Mouse (Mus musculus) liver, embryonic 15.5 days (tissue): Measurements from ENCODE around the gene Suds3. TPM values are rescaled to one million over a fixed set of nuclear protein-coding genes. Genes with fewer than 3 reads are reported as not detected.

Source experiments
- ATAC-seq: fragments of 200-750 bp; cut with Nextera tagmentation; 2 replicates; pipeline ENCODE4 v1.8.0; 2017; ENCODE audit warnings: moderate number of reproducible peaks, mild to moderate bottlenecking, moderate library complexity; ENCODE audit not compliant: insufficient read depth
- H3K27ac ChIP-seq: fragments of 300-500 bp; sonication (generic); replicated peaks from 2 replicates; pipeline ENCODE4 v1.5.1; 2015; ENCODE audit warnings: mild to moderate bottlenecking, inconsistent platforms
- H3K27me3 ChIP-seq: fragments of 300-500 bp; sonication (generic); 2 replicates; pipeline ENCODE4 v1.6.1; 2015; ENCODE audit warnings: mild to moderate bottlenecking, inconsistent platforms
- H3K36me3 ChIP-seq: fragments of 300-500 bp; sonication (generic); replicated peaks from 2 replicates; pipeline ENCODE4 v1.6.1; 2015; ENCODE audit warnings: moderate library complexity, mild to moderate bottlenecking, inconsistent platforms
- H3K4me1 ChIP-seq: fragments of 300-500 bp; sonication (generic); replicated peaks from 2 replicates; pipeline ENCODE4 v1.6.1; 2015; ENCODE audit warnings: inconsistent platforms
- H3K4me2 ChIP-seq: fragments of 300-500 bp; sonication (generic); 2 replicates; pipeline ENCODE4 v1.6.1; 2015; ENCODE audit warnings: moderate library complexity, mild to moderate bottlenecking, inconsistent platforms
- H3K4me3 ChIP-seq: fragments of 300-500 bp; sonication (generic); replicated peaks from 2 replicates; pipeline ENCODE4 v1.5.1; 2015; ENCODE audit warnings: mild to moderate bottlenecking, inconsistent platforms
- H3K9ac ChIP-seq: fragments of 300-500 bp; sonication (generic); 2 replicates; pipeline ENCODE4 v1.6.1; 2015; ENCODE audit warnings: moderate library complexity, mild to moderate bottlenecking, inconsistent platforms
- H3K9me3 ChIP-seq: fragments of 300-500 bp; sonication (generic); replicated peaks from 2 replicates; pipeline ENCODE4 v1.6.1; 2016; ENCODE audit warnings: inconsistent platforms
- WGBS: fragments of 180-500 bp; shearing (Covaris S2); methylation state at CpG from one replicate; pipeline ENCODE4 v1.1.7; 2015; ENCODE audit warnings: mixed read lengths; ENCODE audit not compliant: insufficient replicate concordance; 5-methylcytosine and 5-hydroxymethylcytosine counted together
- polyA plus RNA-seq: library from polyadenylated mRNA; unstranded; fragments of >200 nt; fragmentation: Nextera tagmentation; extraction: Ambion mirVana; gene quantifications from 2 replicates; pipeline ENCODE4 v1.2.1, GENCODE M21; 2015

The Suds3 gene
- polyA plus RNA-seq: 30.7 and 31.7 TPM in 2 replicates

DNA sequence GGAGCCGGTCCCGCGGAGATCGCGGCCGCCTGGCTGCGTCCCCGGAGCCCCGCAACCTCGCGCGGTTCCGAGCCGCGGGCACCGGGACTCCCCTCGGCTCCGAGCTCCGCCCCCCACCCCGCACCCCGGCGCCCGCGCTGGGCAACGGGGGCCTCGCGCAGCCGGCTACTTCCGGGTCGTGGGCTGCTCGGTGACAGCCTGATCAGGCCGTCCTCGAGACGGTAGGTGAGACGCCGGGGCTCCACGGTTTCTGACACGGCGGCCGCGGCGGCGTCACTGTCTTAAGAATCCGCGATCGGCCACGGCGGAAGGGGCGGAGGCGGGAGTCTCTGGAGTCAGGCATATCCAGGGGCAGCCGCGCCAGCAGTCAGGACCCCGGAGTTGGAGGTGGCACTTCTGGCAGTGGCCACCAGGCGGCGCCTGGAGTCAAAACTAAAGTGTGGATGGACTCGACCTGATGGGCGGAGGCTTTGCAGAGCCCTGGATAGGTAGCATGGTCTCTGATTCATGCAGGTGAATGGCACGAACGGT lies at the start of gene Suds3:
TSS of gene Suds3 (minus strand) at position 278 of the 531 bp plus-strand sequence.
- Histone ChIP-seq H3K4me1 (peaks cover 40% of the 10 kb centered on the region), H3K27ac (peak within 1 kb of the TSS; percentile 91), H3K4me3 (peak within 1 kb of the TSS; percentile 99), H3K9ac (peak within 1 kb of the TSS; percentile 94), H3K9me3 (no peaks in the 10 kb centered on the region), H3K36me3 (peaks cover 30% of the 10 kb centered on the region), H3K27me3 (no peaks in the 10 kb centered on the region), H3K4me2 (peak within 1 kb of the TSS; percentile 86)
- ATAC-seq: peak; percentile 67
- WGBS: under 1% methylated on average over 59 of the region's 59 CpGs

DNA sequence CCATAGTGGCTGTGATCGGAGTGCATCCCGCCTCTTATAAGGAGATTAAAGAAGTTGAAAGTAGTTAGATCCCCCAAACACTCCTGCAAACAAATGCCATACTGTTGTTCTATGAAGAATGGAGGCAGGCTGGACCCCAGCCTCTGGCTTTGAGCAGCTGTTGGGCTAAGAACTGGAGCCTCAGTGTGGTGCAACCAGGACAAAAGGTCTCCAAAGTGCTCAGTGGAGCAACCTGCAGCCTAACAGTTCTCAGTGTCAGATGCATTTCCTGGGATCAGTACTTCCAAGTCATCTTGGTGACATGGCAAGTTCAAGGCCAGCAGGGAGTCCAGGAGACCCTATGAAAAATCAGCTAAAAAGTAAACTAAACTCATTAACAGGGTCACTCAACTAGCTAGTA lies 49.0 kb upstream of the Suds3 start:
- Histone ChIP-seq H3K4me2 (no peak overlapping the region), H3K36me3 (peaks cover 44% of the 10 kb centered on the region), H3K9ac (no peak overlapping the region), H3K27me3 (no peaks in the 10 kb centered on the region), H3K9me3 (no peaks in the 10 kb centered on the region), H3K27ac (no peak overlapping the region), H3K4me1 (peaks cover 35% of the 10 kb centered on the region), H3K4me3 (no peak overlapping the region)
- WGBS: 86% methylated on average over 2 of the region's 2 CpGs
- ATAC-seq: no peak

DNA sequence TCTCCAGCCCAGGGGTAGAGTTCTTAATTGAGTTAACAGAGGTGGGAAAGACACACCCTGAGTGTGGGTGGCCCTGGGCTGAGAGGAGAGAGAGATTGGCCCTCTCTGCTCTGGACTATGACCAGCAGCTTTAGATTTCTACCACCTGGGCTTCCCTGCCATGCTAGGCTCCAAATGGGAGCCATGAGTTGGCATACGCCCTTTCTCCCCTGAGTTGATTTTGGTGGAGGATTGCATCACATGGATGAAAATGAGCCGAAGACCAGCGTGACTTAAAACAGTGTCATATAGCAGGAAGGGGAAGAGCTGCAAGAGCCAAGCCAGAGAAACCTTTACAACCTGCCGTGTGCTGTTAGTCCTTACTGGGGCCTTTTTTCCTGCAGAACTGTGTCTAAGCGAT lies 48.6 kb upstream of the Suds3 start:
- H3K36me3 ChIP-seq: peaks cover 47% of the 10 kb centered on the region
- H3K9ac ChIP-seq: no peak overlapping the region
- WGBS: 73% methylated on average over 5 of the region's 5 CpGs
- no peak for ATAC-seq
- H3K27ac ChIP-seq: no peak overlapping the region
- H3K4me1 ChIP-seq: peaks cover 39% of the 10 kb centered on the region
- H3K4me3 ChIP-seq: no peak overlapping the region
- H3K4me2 ChIP-seq: no peak overlapping the region
- H3K9me3 ChIP-seq: no peaks in the 10 kb centered on the region
- no peaks in the 10 kb centered on the region for H3K27me3 ChIP-seq

DNA sequence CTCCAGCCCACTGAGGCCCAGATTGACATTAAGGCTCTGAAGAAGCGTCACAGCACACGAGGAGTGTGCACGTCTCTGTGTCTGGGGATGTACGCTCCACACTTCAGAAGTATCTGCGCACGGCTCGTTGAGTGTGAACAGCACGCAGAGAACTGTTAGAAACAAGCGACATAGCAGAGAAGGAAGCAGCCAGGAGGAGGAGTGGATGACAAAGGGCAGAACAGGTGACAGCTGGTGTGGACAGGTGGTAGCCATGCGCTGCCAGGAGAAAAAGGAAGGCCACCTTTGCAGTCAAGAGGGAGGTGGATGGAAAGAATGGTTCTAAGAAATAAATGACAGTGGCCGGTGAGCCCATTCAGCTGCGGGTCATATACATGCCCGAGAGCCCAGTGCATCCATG lies 47.9 kb upstream of the Suds3 start:
- Histone ChIP-seq H3K27ac (no peak overlapping the region), H3K4me3 (no peak overlapping the region), H3K36me3 (peaks cover 54% of the 10 kb centered on the region), H3K4me2 (no peak overlapping the region), H3K4me1 (peaks cover 46% of the 10 kb centered on the region), H3K27me3 (no peaks in the 10 kb centered on the region), H3K9ac (no peak overlapping the region), H3K9me3 (no peaks in the 10 kb centered on the region)
- no peak for ATAC-seq
- 93% methylated on average over 13 of the region's 13 CpGs for WGBS

DNA sequence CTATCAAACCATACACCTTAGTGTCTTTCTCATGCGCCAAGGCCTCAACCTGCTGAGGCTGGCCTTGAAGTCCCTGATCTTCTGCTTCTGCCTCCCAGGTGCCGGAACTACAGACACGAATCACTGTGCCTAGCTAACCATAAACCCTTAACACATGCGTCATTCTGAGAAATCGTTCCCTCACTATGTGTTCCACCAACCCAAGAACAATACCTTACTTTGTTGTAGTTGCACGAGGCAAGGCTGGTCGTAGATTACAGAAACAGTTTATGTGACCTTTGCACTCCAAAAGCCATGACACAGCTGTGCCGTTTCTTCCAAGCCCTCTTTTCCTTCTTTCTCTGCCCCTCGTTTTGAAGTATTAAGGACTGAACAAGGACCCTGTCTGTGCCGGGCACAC lies 44.6 kb upstream of the Suds3 start:
- Histone ChIP-seq H3K27me3 (no peaks in the 10 kb centered on the region), H3K4me3 (no peak overlapping the region), H3K27ac (no peak overlapping the region), H3K9ac (no peak overlapping the region), H3K4me2 (no peak overlapping the region), H3K9me3 (no peaks in the 10 kb centered on the region), H3K36me3 (peaks cover 61% of the 10 kb centered on the region), H3K4me1 (peaks cover 45% of the 10 kb centered on the region)
- WGBS: 74% methylated on average over 10 of the region's 10 CpGs
- no peak for ATAC-seq

DNA sequence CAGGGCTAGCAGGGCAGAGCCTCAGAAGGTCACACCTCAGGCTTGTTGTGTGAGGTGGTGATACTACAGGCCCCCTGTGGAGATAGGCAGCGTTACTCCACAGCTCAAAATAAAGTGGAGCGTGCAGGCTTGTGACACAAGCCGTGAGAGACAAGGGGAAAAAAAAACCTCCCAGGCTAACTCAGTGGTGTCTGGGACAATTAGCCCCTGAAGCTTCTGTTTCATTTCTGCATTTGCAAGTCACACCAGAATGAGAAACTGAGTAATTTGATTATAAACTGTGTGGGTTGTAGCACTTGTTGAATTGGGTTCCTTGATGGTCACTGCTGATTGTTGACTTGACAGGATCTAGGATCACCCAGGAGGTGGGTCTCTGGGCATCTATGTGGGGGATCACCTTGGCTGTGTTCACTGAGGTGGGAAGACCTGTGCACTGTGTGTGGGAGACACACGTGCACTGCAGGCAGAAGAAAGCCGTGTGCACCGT lies 43.9 kb upstream of the Suds3 start:
- Histone ChIP-seq H3K27me3 (no peaks in the 10 kb centered on the region), H3K9me3 (no peaks in the 10 kb centered on the region), H3K9ac (no peak overlapping the region), H3K4me3 (no peak overlapping the region), H3K27ac (peak overlapping the region; percentile 51), H3K4me2 (no peak overlapping the region), H3K4me1 (peaks cover 41% of the 10 kb centered on the region), H3K36me3 (peaks cover 61% of the 10 kb centered on the region)
- ATAC-seq: no peak
- 75% methylated on average over 6 of the region's 6 CpGs for WGBS

DNA sequence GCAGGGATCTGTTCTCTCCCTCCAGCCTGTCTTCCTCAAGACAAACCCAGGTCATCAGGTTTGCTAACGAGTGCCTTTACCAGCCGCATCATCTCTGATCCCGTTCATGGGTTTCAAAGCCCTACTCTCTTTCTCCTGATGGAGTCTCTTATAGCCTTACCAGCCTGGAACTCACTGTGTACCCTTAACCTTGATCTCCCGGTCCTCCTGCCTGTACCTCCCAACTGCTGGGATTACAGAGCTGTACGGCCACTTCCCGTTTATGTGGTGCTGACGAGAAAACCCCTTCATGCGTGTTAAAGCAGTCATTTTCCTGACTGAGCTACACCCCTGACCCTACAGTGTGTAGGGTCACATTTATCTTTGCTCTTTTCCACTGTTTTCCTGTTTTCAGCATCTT lies 43.4 kb upstream of the Suds3 start:
- 65% methylated on average over 8 of the region's 8 CpGs for WGBS
- H3K4me2 ChIP-seq: no peak overlapping the region
- no peak for ATAC-seq

DNA sequence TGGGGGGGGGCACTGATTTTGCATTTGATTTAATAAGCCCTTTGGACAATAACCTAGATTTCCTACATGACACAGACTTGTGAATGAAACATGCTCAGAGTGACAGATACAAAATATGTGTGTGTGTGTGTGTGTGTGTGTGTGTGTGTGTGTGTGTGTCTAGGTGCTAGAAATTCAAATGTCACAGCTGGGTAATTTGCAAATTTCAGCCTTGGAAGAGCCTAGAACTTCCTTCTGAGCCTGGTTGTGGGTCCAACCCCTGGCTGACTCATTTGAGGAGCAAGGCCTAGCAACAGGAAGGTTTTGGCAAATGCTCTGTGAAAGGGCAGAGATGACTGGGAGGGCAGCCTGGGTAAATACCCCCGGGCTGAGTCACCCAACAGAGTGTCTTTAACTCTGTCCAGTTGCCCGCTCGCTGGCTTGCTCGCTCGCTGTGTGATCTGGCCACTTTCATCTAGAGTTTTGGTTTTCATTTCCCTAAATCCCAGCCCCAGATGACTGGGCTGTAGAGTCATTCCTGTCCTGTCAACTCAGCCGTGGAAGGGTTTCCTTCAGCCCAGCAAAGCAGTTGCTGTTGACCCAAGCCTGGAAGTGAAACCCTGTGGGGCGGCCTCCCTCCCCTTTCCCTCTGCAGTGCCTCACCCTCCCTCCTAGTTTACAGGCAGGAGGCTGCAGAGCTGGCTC lies 42.6 kb upstream of the Suds3 start:
- Histone ChIP-seq H3K4me1 (peaks cover 33% of the 10 kb centered on the region), H3K27me3 (no peaks in the 10 kb centered on the region), H3K4me2 (peak overlapping the region; percentile 3; the same call in 1 of the 2 replicates), H3K9me3 (no peaks in the 10 kb centered on the region), H3K27ac (peak overlapping the region; percentile 38; the same call in 1 of the 2 replicates), H3K4me3 (no peak overlapping the region), H3K9ac (no peak overlapping the region), H3K36me3 (peaks cover 56% of the 10 kb centered on the region)
- ATAC-seq: no peak
- whole genome bisulfite sequencing: 86% methylated on average over 7 of the region's 7 CpGs

More for the DNA sequence above, 43.4 kb upstream of the Suds3 start:
- Histone ChIP-seq H3K27ac (peak overlapping the region; percentile 51), H3K4me3 (no peak overlapping the region), H3K36me3 (peaks cover 57% of the 10 kb centered on the region), H3K4me1 (peaks cover 35% of the 10 kb centered on the region), H3K27me3 (no peaks in the 10 kb centered on the region), H3K9ac (no peak overlapping the region), H3K9me3 (no peaks in the 10 kb centered on the region)

DNA sequence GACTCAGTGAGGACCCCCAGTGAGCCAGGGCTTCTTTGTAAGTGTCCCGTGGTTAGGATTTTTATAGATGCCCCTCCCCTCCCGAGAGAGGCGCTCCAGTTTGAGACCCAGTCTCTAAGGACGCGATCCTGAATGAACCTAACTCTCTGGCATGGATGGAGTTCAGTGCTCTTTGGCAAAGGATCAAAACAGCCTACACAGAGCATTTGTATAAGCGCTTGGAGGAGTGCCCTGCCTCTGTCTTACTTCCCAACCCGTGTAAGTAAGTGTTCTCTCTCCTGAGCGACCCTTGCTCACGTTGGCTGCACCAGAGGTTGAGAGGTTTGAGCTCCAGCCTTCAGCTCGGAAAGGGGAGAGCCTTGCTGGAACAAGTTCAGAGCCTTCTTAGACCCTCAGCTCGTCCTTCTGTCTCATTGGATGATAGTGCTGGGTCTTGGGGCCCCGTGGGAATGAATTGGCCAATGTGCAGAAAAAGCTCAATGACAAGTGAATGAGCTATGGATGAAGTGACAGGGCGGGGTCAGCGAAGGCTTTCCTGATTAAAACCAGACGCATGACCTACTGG lies 37.7 kb upstream of the Suds3 start:
- peaks cover 72% of the 10 kb centered on the region for H3K36me3 ChIP-seq

DNA sequence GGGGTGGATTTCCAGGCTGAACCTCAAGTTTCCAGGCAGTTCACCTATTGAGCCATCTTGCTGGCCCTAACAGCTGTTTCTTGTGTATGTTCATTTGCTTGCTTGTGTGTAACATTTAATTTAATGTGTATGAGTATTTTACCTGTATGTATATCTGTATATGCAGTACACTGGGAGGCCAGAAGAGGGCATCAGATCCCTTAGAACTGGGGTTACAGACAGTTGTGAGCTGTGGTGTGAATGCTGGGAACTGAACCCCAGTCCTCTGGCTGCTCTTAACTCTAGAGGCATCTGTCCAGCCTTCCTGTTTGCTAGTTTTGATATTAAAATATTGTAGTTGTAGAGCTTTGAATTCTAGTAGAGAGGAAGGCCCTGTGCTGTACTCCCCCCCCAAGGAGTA lies 37.0 kb upstream of the Suds3 start:
- no peak overlapping the region for H3K4me3 ChIP-seq
- H3K36me3 ChIP-seq: peaks cover 72% of the 10 kb centered on the region
- H3K9me3 ChIP-seq: no peaks in the 10 kb centered on the region
- H3K4me2 ChIP-seq: no peak overlapping the region
- no peak for ATAC-seq
- H3K4me1 ChIP-seq: peaks cover 34% of the 10 kb centered on the region
- no peak overlapping the region for H3K27ac ChIP-seq
- no peaks in the 10 kb centered on the region for H3K27me3 ChIP-seq
- no peak overlapping the region for H3K9ac ChIP-seq

More for the DNA sequence above, 37.7 kb upstream of the Suds3 start:
- Histone ChIP-seq H3K4me1 (peaks cover 33% of the 10 kb centered on the region), H3K9me3 (no peaks in the 10 kb centered on the region), H3K4me3 (no peak overlapping the region), H3K9ac (no peak overlapping the region), H3K27ac (no peak overlapping the region), H3K27me3 (no peaks in the 10 kb centered on the region), H3K4me2 (no peak overlapping the region)
- WGBS: 78% methylated on average over 15 of the region's 15 CpGs
- ATAC-seq: no peak

DNA sequence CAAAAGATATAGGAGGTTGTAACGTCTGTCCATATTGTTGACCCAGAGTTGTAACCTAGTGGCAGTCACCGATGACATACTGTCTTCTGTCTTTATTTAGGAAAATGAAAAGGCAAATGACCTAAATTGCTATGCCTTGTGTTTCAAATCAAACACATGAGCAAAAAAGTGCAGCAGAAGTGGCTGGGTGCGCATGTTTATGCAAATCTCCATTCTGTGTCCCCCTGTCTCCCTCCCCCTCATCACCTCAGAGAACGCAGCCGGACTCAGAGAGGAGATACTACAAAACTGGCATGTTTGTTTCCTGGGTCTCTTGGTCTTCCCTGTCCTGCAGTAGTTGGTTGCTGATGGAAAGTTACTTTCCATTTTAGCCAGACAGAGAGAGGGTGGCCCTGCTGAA lies 34.2 kb upstream of the Suds3 start:
- Histone ChIP-seq H3K9me3 (peaks cover 6% of the 10 kb centered on the region; the same call in 1 of the 2 replicates), H3K27ac (peak overlapping the region; percentile 22; the same call in 1 of the 2 replicates), H3K4me2 (no peak overlapping the region), H3K27me3 (no peaks in the 10 kb centered on the region), H3K9ac (no peak overlapping the region), H3K4me1 (peaks cover 50% of the 10 kb centered on the region), H3K36me3 (peaks cover 71% of the 10 kb centered on the region), H3K4me3 (no peak overlapping the region)
- WGBS: 41% methylated on average over 5 of the region's 5 CpGs
- ATAC-seq: no peak
